Mouse (Mus musculus) C2C12 (cell line): ENCODE results near the gene Tkt.

Experiments used
- CEBPB ChIP-seq: IDR thresholded peaks from one replicate; pipeline ENCODE4 v1.6.1; 2011; ENCODE audit warnings: low read depth, mild to moderate bottlenecking, control low read depth, moderate library complexity
- CTCF ChIP-seq: IDR thresholded peaks from one replicate; pipeline ENCODE4 v1.5.1; 2011; ENCODE audit not compliant: control insufficient read depth, insufficient read depth, insufficient read length
- USF1 ChIP-seq: IDR thresholded peaks from one replicate; pipeline ENCODE4 v1.6.1; 2011; ENCODE audit warnings: low read depth, mild to moderate bottlenecking, control low read depth, moderate library complexity

DNA sequence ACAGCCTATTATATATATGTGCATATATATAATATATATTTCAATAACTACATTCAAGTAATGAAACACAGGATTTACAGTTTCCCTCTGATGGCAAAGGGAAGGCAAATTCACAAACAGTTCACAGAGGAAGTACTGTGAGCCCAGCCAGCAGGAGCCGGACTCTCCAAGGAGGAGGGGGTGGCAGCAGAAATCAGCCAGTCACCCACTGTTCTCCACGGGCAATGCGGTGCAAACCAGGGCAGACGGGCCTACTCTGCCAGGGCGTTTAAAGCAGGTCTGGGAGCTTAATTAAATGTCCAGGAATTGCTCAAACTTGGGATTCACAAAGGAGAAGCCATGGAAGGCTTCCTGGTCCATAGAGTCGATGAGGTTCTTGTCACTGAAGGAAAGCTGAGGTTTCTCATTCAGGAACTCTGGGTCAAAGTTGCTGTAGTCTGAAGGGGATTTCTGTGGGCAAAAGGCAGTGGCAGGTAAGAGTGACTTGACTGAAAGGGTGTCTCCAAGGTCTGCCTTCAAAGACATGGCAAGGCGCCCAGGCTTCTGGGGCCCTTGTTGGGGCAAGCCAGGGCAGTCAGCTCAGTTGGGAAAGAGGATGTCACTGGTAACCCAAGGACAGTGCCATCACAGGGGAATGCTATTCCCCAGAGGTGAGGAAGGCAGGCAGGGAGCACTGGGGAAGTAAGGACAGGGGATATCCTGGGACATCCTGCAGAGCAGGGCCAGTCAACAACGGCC, 47.6 kb downstream of the Tkt start:
- TF ChIP-seq CTCF (no peak), USF1 (no peak), CEBPB (no peak)
